Mouse (Mus musculus) liver, adult (tissue): ENCODE results near the gene Hist1h2ae.

Experiments
- GATA4 ChIP-seq: IDR thresholded peaks from 2 replicates; pipeline ENCODE4 v1.6.1; 2014; ENCODE audit warnings: mild to moderate bottlenecking, low read length; ENCODE audit not compliant: insufficient replicate concordance

Gene Hist1h2ae

DNA sequence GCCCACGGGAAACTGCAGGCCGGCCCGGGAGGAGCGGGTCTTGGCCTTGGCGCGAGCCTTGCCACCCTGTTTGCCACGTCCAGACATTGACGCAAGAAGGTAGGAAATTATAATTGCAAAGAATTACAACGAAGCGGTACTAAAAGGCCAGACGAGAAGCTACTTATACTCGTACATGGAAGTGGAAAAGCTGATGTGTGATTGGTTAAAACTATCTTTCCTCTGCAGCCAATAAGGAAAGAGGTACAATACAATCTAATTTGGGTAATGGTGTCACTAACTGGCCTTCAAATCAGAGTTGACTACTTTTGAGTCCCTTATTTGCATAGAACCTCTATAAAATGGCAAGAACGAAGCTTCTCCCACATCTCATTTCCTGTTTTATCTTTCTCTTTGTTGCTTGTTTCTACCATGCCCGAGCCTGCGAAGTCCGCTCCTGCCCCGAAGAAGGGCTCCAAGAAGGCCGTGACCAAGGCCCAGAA, at the start of gene Hist1h2ae, which contains the start of gene Hist1h2bg:
Hist1h2ae (minus strand) TSS at position 199 of the 482 bp plus-strand sequence.
Hist1h2bg (plus strand) TSS at position 375 of the 482 bp plus-strand sequence.
- TF ChIP-seq GATA4, result peak; percentile 27; the same call in 1 of the 2 replicates

DNA sequence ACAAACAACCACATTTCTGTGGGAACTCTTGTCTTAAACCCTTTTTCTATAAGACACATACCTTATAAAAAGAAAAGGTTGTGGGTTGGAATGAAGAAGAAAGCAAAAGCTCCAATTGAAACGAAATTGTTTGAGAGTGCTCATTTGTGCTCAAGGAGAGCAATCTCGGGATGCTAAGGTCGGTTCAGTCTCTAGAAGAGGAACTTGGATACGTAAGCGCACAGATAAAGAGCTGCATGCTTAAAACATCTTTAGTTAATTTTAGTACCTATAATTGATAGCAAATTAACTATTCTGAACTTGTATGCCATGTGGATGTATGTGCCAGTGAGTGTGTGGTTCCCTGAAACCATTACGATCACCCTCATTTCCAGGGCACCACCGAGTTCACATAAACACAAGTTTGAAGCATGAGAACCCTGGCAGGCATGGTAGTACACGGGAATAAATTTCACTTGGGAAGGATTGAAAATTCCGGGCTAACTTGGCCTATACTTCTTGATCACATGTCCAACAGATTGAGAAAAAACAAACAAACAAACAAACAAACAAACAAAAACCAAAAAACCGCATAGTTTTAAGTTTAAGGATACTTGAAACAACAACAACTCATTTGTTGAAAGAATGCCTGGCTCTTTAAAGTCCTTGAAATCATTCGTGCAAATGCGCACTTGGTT, 49.2 kb upstream of the Hist1h2ae start:
- no peak for TF ChIP-seq GATA4

DNA sequence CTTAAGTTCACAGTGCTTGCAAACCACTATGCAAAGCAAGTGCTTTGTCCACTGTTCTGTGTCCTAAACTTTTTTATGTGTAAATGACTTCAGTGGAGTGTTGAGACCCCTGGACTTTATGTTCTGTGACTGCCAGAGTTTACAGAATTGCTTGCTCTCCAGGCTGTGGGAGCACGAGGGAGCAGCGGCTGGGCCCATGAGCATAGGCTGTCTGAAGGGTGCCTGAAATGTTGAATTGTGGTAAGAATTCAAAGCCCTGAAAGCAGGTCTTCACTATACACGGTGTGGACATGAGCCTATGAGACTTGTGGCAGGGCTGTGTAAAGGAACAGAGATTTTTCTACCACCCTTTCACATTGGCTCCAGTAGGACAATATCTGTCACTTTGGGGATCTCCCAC, 40.6 kb upstream of the Hist1h2ae start:
- TF ChIP-seq GATA4, result no peak

DNA sequence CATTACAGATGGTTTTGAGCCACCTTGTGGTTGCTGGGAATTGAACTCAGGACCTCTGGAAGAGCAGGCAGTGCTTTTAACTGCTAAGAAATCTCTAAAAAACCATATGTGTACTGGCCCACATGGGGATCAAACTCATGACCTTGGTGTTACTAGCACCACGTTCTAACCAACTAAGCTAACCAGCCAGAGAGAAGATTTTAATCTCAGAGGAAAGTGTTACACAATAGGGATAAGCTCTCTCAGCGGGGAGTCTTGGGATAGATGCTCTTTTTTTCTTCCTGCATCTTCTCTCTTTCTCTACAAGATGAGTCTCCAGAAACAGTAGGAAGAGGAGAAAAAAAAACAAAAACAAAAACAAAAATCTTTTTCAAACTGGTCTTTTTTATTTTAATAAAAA, 39.4 kb upstream of the Hist1h2ae start:
- no peak for TF ChIP-seq GATA4

DNA sequence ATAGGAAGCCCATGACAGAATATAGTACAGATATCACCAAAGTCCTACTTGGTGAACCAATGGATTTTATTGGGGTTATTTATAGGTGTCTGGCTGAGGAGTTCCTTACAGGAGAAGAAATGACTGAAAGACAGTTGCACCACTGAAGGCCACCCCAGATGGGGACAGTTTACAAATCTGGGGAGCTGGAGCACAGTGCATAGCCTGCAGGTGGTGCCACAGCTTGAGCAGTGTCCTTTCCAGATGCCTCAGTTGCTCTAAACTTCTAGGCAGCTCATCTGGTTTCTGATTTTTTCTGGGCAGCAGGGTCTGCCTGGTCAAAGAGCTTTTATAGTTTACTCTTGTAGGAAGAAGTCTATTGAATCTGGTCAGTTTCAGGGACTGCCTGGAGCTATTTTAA, 38.8 kb upstream of the Hist1h2ae start:
- TF ChIP-seq GATA4, result no peak

DNA sequence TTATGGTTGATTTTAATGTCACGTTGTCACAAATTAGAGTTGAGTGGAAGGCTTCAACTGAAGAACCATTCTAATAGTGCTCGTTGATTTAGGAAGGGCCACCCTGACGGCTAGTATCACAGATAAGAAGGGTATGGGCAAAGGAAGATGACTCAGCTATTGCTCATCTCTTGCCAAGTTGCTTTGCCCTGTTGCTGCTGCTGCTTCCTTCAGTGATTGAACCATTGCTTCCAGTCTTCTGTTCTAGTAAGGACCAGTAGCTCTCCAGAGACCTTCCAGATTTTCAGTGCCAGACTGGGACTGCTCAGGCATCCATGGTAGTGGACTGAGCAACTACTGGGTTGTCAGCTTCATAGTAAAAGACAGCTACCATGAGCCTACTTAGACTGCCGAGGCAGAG, 38.2 kb upstream of the Hist1h2ae start:
- TF ChIP-seq GATA4, result no peak

DNA sequence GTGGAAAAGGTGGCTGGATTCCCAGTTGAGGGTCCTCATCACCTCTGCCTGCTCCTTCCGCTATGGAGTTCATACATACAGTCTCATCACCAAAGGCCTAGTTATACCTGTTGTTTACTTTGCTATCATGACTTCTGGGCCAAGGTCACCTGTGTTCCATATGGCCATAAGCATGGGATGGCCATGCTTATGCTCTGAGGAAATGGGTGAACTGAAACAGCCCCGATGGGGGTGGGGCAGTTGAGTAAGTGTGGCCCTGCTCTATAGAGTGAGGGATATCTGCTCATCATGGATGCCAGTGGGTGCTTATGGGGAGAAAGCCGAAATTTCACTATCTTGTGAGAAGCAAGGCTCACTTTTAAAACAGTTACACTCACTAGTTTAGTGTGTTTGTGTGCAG, 34.0 kb upstream of the Hist1h2ae start:
- no peak for TF ChIP-seq GATA4

DNA sequence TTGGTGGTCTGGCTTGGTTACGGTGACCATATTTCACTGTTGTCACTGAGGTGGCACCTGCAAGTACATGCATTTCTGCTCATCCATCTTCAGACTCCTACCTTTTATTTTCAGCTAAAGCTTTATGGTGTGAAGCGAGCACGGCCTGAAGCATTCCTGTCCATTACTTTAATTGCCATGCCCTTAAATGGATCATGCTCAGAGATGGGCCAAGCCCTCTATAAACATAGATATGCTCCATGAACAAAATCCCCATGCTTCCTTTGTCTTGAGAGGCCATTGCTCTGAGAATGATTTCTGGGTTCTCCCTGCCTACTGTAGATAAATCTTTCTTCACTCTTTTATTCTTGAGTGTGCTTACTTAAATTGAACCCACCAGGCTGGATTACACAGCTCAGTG, 33.4 kb upstream of the Hist1h2ae start:
- no peak for TF ChIP-seq GATA4

DNA sequence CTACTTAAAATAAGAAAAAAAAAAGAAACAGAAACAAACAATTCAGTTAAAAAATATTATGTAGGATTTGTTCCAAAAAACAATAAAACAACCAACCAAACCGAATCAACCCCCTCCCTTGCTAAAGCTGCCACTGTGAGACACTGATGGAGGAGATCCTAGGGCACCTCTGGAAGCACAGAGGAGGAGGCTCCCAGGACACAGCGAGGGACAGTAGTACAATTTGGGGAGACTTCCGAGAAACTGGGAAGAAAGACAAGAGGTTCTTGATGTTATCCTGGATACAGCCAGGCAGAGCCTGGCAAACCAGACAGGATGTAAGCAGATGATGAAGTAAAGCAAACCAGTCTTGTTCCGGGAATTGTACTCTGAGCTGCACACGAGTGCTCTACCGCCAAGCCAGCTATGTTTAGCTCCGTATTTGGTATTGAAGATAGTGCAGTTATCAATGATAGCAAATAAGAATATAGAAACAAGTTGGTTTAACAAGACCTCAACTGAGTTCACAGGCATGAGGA, 32.2 kb upstream of the Hist1h2ae start:
- TF ChIP-seq GATA4, result no peak

DNA sequence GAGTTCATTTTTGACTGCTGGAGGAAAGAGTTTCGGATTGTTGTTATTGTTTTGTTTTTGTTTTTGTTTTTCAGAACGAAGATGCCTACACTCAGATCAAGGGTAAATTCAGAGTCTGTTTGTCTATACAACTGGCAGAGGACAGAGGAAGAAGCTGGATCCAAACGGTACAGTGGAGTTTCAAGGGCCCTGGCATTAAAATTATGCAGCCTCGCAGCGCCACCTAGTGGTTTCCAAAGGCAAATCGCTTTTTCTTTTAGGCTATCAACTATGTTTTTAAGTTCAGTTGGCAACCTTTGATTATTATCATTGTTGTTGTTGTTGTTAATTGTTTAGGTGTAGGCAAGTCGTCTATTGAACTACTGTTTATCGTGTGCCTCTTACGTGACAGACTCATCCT, 26.9 kb upstream of the Hist1h2ae start:
- no peak for TF ChIP-seq GATA4

DNA sequence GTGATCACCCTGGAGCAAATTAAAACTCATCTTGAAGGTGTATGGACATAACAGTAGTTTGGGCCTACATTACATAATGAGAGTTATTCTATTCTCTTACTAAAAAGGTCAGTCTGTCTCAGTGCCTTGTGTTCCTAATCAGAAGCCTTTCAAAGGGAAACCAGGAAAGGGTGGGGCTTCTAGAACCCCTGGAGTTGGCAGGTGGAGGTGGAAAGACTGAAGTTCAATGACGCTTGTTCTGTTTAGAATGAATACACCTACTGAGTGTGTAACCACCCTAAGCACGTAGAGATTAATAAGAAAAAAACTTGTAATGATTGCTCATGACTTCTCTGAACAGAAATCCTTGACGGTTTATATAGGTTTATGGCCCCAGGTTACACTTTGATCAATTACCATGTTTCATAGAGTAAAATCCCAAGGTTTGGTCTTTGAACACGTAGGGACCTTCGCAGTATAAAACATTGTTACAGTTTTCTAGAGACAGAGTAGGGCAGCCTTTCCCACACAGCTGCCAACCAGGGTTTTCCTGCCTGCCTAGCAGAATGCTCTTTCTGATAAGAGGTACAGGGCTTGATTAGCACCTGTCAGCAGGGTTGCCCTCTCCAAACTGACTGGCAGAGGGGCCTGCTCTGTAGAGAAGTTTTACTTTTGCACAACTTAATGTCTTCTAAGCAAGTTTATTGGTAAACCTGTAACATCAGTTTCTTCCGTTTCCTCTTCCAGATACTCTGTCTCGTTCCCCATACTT, 24.8 kb upstream of the Hist1h2ae start:
- no peak for TF ChIP-seq GATA4

DNA sequence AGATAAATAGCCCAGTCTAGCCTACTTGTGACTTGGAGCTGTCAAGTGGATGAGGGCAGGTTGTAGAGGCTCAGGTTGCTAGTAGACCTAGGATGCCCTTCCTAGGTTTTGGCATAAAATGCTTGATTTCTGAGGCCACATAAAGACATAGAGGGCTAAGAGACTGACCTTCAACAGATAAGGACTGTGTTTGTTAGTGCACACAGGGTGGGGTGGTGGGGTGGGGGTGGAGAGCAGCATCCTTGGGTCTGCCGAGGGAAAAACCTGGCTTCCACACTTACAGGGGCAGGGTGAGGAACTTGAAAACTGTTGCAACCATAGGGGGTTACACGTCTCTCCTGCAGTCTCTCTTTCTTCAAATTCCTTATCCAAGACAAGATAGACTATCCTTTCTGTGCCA, 24.2 kb upstream of the Hist1h2ae start:
- no peak for TF ChIP-seq GATA4

DNA sequence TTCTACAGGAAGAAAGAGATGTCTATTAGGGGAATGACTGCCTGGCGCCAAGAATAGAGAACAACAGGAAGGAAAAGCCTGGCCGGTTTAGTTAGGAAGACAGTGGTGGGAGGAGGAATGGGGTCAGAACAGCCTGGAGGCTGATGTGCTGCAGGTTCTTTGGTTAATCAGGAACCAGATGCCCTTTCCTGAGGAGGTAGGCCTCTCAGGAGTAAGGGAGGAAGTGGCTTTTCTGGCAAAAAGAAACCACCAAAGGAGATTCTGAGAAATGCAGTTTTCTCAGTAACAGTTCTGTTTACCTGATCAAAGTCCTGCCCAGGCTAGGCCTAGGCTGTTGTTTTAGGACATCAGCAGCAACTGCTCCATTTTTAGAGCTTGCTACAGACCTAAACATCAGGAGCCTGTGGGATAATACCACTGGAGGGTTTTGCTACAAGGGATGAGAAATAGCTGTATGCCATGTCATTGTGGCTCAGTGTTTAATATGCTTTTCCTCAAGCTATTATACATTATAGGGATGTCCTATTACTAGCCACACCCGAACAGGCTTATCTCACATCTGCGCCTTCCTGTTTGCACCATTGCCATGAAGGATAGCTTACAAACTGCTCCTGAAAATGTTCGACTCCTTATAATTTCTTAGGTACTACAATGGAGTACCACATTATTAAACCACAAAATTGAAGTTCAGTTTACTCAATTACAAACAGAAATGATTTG, 22.2 kb upstream of the Hist1h2ae start:
- no peak for TF ChIP-seq GATA4

DNA sequence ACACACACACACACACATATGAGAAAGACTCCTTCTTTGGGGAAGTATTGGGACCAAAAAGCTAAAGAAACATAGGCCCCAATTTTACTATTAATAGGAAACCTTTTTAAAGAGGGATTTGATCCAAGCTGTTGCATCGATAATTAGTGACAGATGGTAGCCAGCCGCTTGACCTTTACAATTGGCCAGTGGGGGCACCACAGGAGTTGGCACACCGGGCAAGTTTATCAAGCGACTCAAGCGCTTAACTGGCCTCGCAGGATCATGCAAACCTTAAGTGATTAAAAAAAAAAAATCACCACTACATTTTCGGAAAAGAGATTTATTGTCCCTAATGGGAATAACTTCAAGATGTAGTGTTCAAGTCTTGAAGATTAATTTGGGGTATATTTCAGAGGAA, 21.6 kb upstream of the Hist1h2ae start:
- TF ChIP-seq GATA4, result no peak

DNA sequence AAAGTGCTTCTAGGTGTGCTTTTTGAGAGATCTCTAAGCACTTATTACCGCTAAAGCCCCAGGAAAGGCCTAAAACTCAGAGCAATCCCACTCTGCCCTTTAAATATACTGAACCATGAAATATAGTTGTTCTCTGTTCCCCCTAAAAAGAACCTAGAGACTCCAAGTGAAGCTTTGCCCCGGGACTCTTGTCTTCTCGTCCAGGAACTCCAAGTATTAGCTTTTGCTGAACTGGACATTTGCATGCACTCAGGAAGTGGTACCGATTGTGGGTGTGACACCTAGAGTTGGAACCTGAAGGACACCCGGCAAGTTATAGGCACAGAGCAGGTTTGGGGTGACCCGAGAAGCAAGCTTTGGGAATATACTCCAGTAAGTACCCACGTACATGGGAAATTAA, 20.2 kb upstream of the Hist1h2ae start:
- TF ChIP-seq GATA4, result no peak

DNA sequence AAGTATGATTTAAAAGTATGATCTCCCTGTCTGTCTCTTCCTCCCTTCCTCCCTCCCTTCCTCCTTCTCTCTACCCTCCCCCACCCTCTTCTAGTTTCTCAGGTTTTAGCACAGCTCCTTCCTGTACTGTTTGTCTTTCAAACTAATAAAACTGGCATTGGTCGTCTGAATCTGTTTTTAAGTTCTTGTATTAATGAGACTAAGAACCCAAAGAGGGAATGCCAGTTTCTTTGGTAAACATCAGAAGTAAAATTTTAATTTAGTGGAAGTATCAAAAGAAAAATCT, 15.9 kb upstream of the Hist1h2ae start:
- no peak for TF ChIP-seq GATA4
